Mouse (Mus musculus) gastrocnemius, postnatal 10 days (tissue): ENCODE data around the gene Acin1. TPM values are rescaled to one million over a fixed set of nuclear protein-coding genes. Genes with fewer than 3 reads are reported as not detected.
"Not testable (repeated sequence)": the region's sequence is repeated elsewhere in the genome, so short reads cannot be mapped to it uniquely, and the experiment has no call there.

Experiments used
- DNase-seq: peaks from one replicate; pipeline ENCODE4 v3.0.0; 2021; ENCODE audit warnings: mixed read lengths
- total RNA-seq, 2 experiments: library from RNA; stranded (reverse); gene quantifications; 2 replicates each; pipeline ENCODE4 v1.2.3; 2021

The Acin1 gene
- total RNA-seq, 2 experiments from 2014 or later = 90.7 to 110 TPM

DNA sequence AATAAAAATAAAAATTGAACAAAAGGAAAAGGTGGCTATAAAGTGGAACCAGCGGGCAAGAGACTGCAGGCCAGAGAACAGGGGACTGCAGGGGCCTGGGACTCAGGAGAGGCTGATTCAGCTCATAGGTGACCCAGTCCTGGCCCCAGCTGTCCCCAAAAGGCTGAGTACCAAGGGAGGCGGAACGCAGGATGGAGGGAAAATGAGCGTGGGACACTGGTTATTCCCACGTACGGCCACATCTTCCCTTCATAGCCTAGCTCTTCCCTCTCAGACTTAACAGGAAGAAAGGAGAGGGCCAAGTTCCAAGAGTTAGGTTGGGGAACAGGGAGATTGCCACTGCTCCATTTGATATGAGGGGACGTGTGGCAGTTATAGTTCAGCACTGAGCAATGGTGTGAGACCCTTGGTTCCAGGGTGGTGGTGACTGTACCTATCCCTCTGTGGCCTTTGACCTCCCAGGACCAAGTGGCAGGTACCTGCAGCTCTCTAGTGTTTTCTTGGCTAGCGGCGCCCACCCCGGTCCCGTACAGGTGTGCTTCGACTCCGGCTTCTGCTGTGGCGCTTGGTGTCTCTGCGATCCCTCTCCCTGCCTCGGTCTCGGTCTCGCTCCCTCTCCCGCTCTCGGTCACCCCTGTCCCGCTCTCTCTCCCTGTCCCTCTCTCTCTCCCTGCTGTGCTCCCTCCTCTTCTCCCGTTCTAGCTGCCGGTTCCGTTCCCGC lies 44.3 kb downstream of the Acin1 start:
- no peak for DNase-seq

DNA sequence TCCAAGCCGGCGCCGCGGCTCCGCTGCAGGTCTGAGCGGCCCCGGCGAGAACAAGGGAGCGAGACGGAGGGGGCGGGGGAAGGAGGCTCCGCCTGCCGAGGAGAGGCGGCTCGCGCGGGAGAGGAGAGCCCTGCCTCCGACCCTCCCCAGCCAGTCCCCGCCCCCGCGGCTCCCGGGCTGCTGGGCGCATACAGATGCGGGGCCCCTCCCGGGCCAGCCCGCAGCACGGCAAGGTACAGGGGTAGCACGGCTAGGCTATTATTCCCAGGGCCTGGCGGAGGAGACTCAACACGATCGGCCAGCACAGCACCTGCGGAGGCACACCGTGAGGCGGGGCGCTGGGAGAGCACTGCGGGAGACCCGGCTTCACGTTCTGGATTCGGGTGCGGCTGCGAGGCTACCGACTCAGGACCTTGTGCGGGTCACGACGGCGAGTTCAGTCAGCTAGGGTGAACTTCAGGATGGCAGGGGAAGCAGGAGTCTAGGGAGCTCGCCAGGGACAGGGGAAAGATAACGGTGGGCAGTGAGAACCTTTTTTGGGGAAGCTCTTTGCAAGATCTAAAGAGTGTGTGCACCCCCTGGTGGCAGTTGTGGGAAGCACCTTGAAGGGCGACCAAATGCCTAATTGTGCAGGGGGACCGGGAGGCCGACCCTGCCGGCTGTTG lies 45.3 kb downstream of the Acin1 start, which contains the start of gene Cdh24:
Gene Cdh24, minus strand, starts transcription at position 60 of the 665 bp plus-strand sequence.
- DNase-seq = peak; percentile 88

DNA sequence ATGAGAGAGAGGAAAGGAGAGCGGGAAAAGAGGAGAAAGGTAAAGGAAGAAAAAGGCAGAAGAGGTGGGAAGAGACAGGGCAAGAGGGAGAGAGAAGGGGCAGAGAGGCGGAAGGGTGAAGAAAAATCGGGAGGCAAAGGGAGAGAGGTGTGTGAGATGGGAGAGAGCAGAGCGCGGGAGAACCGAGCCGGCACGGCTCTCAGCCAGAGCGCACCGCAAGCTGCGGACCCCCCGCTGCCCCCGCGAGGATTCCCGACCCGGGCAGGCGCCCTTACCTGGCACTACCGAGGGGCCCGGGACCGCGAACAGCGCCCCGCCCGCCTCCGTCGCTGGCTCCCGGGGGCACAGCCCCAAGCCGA lies 45.8 kb downstream of the Acin1 start, which contains the start of gene Gm17606:
Gene Gm17606, plus strand, starts transcription at position 7 of the 359 bp plus-strand sequence.
- no peak for DNase-seq

DNA sequence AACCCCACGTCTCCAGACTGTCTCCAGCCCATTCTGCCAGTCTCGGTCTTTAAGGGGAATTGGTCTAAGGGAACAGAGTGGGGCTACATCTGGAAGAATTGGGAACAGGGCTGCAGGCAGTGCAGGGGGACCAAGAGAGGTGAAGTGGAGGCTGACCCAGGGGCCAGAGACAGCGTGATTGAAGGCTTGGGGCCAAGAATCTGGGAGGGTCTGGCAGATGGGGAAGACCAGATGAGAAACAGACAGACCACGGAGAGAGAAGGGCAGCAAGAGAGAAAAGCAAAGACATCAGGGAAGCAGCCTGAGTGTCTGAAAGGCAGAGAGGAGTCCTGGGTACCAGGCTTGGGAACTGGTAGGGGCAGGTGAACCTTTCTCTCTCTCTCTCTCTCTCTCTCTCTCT lies 46.6 kb downstream of the Acin1 start:
- no peak for DNase-seq

DNA sequence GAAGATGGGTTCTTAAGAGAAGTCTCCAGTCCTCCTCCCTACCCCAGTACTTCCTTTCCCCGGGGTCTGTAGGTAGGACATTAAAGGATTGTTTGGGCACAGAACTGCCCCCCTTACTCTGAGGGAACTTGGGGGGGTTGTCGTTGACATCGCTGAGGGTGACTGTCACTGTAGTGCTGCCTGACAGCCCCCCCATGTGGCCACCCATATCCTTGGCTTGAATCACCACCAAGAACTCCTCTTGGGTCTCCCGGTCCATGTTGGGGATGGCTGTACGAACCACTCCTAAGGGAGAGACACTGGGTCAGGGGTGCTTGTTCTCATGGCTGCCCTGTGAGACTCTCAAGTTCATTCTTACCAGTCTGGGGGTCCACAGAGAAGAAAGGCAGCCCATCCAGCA lies 48.5 kb downstream of the Acin1 start:
- no peak for DNase-seq

DNA sequence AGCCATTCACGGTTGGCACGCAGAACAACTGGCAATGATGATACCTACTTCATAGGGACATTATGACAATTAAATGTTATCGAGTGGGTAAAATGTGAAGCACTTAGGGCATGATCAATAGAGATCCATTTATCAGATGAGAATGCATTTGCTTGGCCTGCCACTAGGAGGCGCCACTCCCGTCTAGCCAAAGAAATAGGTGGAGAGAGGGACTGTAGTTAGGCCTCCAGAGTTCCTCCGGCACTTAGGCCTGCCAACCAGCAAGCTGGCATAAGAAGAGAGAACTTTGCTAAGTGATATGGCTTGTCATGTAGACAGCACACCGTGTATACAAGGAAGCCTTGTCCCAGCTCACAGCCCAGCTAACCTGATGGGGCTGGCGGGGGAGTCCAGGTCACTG lies 49.8 kb downstream of the Acin1 start:
- DNase-seq = peak; percentile 63

DNA sequence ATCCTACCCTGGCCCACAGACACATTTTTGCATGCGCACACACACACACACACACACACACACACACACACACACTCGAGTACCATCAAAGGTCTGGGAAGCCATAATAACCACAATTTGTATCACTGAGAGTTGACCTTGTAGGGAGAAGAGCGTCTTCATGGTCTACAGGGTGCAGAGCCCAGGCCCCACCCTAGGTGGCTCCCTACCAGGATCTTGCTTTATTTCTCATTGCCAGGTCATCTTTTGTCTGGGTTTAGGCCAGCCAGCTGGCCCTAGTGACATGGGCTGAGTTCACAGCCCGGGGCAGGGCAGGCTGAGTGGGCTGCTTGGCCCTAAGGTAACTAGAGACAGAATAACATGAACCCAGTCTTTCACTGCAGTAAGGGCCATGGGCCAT lies 52.5 kb downstream of the Acin1 start:
- no peak for DNase-seq

DNA sequence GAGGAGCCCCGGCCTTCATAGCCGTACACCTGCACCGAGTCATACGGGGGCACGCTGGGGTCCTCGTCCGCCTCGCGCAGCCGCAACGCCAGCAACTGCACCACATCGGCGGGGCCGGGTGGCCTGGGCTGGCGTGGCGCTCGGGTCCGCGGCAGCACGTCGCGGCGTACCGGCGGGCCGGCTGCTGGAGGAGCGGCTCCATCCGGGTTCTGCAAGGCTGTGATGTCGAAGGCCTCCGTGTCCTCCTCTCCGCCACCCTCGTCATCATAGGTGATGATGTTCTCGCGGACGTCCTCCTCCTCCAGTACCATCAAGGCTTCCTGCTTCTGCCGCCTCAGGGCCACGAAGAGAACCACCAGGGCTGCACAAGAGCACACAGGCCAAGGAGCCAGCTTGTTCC lies 54.5 kb downstream of the Acin1 start:
- no peak for DNase-seq

DNA sequence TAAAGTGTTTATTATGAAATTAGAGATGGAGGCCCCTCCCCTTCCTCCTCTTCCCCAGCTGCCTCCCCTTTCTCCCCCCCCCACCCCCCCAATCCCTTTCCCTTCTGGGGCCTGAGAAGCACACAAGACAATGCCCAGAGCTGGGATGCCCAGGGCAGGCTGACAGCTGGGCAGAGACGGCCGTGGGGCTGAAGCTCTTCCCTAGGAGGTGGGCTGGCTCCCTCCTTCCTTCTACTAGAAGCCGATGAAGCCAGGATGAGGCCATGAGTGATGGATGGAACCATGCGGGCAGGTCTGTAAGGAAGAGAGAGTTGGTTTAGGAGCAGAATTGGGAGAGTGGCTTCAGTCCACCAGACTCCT lies 55.5 kb downstream of the Acin1 start:
- DNase-seq = no peak

DNA sequence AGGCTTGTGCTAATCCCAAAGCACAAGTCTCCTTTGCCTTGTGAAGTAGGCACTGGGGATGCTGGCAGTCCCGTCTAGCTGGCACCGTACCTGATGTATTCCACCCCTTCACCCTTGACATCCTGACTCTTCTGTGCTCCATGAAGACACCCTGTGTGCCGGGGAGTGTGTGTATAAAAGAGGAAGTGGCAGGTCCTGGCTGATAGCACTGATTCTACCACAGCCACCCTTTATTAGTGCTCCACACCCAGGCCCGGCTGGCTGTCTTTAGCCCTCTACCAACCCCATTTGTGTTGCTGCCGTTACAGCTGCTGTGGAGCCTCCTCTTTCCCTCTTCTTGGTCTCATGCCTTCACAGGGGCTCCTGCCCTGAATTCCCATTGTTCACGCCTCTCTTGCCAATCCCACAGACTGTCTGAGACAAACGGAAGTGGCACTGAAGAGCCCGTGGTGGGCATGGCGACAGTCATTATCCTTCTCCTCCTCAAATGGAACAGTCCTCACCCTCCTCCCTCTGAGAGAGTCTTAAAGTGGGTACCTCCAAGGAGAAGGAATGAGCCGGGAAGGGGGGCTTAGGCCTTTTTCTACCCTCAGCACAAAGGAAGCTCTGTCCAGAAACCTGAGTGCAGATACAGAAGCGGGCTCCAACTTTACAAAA lies 56.0 kb downstream of the Acin1 start:
- no peak for DNase-seq

DNA sequence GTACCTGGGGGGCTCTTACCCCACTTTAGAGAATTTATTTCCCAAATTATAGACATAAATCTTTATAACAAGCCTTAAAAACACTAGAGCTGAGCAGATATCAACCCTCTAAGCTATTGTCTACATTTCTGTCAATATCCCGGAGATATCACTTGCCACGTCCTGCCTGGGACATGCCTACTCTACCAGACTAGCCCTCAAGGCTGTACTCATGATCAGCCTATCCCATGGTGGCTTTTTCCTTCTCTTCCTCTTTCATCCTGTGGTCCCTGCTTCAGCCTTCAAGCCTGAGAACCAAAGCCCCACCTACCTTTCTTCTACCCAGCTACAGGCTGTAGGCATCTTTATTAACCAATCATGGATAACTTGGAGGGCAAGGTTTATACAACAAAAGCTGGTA lies 56.9 kb downstream of the Acin1 start:
- no peak for DNase-seq

DNA sequence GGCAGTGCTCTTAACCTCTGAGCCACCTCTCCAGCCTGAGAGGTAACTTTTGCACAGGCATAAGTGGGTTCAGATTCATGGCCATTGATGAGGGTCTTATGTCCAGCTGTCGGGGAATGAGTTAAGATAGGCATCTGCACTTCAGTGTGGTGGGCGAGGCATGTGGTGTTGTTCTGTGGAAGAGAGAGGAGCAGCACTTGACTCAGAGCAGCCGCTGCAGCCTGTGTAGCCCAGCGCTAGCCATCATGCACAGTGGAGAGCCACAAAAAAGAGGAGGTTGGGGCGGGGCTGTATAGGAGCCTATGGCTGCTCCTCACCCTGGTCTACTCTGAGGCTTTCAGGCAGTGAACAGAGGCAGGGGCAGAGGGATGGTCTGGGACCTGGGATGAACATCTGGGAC lies 58.6 kb downstream of the Acin1 start:
- no peak for DNase-seq

DNA sequence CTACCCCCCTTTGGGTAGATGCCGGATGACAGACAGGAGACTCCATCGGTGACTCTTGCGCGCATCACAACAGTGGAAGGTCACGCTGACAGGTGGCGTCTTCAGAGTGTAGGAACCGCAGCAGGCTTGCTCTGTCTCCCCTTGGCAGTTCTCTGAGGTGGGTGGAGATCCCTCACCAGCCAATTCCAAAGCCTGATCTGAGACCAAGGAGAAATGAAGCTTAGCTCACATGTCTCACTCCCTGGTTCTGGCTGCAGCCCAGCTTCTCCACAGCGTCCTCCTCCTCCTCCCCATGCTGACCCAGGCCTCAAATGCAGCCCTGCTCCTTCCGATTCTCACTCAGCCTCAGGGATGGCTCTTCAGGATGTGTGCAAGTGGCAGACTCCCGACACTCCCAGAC lies 61.8 kb downstream of the Acin1 start:
- no peak for DNase-seq

DNA sequence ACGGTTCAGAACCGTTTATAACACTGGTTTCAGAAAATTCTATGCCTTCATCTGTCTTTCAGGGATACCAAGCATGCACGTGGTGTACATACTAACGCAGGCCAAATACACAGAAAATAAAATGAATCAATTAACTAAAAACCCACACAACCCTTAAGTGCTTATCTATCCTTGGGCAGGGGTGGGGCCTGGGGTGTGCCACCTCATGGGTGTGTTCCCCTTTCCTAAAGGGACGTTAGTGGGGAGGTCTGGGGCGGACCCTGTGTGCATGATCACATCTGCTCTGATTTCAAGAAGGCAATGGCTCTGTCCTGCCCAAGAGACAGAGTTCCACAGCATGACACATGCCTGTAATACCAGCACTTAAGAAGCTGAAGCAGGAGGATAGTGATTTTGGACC lies 63.4 kb downstream of the Acin1 start:
- no peak for DNase-seq

DNA sequence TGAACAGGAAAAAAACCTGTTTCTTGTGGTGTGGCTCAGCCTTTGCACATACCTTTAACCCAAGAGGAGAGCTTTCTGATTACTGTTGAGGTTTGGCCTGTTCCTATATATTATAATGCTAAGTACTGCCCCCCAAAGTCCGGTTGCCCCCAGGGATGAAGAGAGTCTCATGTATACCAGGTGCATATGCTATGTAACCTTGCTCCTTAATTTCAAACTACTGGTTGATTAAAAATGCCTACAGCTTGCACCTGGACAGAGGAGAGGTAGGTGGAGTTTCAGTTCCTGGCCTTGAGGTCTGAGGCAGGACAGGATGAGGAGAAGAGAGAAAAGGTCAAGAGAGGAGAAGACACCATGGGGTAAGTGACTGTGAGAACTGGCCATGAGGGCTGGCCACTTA lies 65.6 kb downstream of the Acin1 start, which contains the start of gene Psmb11:
Gene Psmb11, plus strand, starts transcription at position 301 of the 400 bp plus-strand sequence.
- no peak for DNase-seq

DNA sequence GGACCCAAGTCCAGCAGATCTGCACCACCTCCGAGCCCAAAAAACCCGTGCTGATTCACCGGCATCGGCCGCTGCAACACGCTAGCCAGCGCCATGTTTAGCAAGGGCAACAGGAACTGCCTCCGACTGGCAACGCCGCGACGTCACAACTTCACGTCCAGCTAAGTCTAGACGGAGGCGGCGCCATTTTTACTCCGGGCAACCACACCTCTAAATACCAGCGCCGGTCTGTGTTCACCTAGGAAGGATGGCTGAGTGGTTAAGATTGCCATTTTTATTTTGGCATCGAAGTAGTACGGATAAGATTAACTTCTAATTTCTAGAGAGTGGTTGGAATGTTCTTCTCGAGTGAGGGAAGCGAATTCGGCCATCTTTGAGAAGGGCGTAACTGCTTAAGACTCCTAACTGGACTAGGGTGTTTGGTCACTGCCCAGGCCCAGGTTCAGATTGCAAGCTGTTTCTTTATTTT lies 68.8 kb downstream of the Acin1 start, which contains the start of gene Psmb5:
Gene Psmb5, minus strand, starts transcription at position 126 of the 469 bp plus-strand sequence.
- DNase-seq = peak; percentile 82

DNA sequence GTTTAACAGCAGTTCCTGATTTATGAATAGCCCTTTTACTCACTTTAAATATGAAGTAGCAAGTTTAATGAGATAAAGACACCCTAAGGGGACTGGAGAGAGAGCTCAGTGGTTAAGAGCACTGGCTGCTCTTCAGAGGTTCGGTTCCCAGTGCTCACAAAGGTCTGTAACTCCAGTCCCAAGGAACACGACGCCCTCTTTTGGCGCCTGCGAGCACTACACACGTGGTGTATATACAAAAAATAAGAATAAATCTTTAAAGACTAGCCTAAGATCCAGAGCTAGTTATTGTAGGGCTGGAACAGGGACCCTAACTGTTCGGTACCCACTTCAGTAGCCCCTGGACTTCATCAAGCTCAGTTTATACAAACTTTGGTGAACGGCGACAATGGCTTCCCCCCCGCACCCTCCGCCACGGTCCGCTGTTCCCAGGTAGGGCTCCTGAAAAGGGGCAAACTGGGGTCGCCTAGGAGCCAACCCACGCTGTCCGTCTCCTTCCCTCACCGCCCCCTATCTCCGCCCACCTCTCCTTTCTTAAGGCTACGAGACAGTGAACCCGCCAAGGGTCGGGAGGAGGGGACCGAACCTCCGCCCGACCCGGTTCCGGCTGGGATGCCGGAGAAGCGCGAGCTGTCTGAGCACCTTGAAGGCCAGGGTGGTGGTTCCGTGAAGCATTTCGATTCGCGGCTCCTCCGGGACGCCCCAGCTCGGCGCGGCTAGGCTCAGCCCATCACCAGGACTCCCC lies 69.4 kb downstream of the Acin1 start:
- DNase-seq = no peak

DNA sequence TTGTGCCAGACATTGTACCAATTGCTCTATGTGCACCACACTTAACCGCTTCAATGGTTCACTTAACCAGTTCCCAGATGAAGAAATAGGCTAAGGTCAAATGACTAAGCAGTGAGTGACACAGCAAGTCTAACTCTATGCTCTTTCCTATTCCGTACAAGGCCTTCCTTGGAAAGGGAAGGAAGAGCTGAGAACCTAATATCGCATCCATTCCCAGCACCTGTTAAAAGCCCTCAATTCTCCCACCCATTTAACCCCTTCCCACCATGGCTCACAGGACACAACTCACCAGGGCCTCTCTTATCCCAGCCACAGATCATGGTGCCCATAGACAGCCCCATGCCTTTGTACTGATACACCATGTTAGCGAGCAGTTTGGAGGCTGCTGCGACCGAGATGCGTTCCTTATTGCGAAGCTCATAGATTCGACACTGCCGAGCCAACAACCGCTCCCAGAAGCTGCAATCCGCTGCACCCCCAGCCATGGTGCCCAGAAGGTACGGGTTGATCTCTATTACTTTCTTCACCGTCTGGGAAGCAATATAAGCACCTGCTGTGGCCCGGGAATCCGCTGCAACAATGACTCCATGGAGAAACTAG lies 70.4 kb downstream of the Acin1 start:
- DNase-seq = no peak

DNA sequence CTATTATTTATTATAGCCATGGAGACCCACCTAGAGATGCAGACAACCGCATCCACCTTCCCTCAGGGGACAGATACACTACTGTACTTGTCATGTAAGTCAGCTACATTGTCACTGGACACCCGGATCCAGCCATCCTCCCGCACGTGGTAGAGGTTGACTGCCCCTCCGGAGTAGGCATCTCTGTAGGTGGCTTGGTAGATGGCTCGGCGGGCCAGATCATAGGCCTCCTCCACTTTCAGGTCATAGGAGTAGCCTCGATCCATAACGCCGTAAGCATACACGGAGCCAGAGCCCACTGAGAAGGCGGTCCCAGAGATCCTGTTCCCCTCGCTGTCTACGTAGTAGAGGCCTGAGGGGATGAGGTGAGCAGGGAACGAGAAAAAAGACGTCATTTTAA lies 72.6 kb downstream of the Acin1 start:
- not testable (repeated sequence) for DNase-seq

DNA sequence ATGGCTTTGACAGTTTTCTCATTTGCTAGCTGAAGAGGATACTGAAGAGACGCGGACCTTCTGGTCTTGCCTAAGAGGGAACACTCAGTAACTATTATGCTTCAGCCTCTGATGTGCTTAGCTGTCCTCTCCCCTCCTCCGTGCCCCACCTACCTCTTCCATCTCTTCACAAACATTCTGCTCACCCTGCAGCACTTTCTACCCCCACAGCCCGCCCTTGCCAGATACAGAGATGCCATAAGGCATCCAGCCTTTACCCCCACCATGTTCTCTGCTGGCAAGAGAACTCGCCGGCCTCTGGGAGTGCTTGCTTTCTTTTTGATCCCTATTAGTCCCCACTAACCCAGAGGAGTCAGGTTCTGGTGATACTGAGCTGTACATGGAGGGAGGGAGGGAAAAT lies 76.1 kb downstream of the Acin1 start:
- DNase-seq = no peak

DNA sequence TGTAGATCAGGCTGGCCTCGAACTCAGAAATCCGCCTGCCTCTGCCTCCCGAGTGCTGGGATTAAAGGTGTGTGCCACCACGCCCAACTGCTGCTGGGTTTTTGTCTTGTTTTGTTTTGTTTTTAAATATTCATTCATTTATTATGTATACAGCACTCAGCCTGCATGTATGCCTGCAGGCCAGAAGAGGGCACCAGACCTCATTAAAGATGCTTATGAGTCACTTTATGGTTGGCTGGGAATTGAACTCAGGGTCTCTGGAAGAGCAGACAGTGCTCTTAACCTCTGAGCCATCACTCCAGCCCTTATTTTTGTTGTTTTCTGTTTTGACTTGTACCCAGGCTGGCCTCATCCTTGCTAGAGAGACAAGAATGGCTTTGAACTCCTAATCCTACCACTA lies 76.8 kb downstream of the Acin1 start:
- no peak for DNase-seq

DNA sequence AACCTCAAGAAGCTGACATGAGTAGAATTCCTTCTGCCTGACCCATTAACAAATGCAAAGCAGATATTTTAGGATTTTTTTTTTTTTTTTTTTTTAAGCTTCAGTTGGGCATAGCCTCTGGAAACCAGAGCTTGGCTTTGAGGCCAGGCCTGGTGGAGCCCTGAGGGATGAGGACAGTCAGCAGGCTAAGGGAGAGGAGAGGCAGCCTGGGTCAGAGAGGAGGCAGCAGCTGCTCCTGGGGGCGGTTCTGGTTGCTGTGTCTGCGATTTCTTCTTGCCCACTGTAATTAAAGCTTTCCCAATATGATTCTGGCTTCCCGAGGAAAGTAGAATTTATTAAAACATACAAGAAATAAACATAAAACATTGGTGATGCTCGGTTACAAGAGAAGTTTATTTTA lies 77.5 kb downstream of the Acin1 start:
- DNase-seq = no peak
